Mouse (Mus musculus) ES-E14 (cell line): ENCODE measurements at regions not wholly inside any gene's neighbourhood (a gene's known extent, or its start where the extent isn't known, plus 50 kb on each side); places are given as distances from the start of the nearest gene placed in this dataset.
A peak's percentile ranks its signal among the peaks of the same experiment; 100 is the strongest.

Experiments used
- DNase-seq: peaks from one replicate; pipeline ENCODE4 v3.0.0-alpha.2; 2013; ENCODE audit warnings: low read depth, low spot score
- H3K27ac ChIP-seq: 2 replicates; pipeline ENCODE4 v1.5.1; 2012; ENCODE audit warnings: low read depth, mild to moderate bottlenecking, low read length, moderate library complexity, mixed read lengths; ENCODE audit not compliant: poor library complexity, insufficient read depth, severe bottlenecking
- H3K36me3 ChIP-seq: 2 replicates; pipeline ENCODE4 v1.6.1; 2012; ENCODE audit warnings: mild to moderate bottlenecking, low read length, moderate library complexity, mixed read lengths; ENCODE audit not compliant: control insufficient read depth, poor library complexity, insufficient read depth, severe bottlenecking
- H3K4me1 ChIP-seq, 2 experiments: fragments of 150-350 bp in 1 of 2; sonication (generic) in 1 of 2; 2 replicates each; pipeline ENCODE4 v1.6.1; 2012; ENCODE audit warnings: low read length in 2 of 2, mild to moderate bottlenecking in 1 of 2, mixed read lengths in 1 of 2; ENCODE audit not compliant: control insufficient read depth in 2 of 2, insufficient read depth in 2 of 2, poor library complexity in 1 of 2
- H3K4me3 ChIP-seq, 2 experiments: fragments of 150-350 bp in 1 of 2; sonication (generic) in 1 of 2; 2 replicates each; pipeline ENCODE4 v1.5.1; 2012; ENCODE audit warnings: low read length in 2 of 2, low read depth in 1 of 2, mild to moderate bottlenecking in 1 of 2, mixed read lengths in 1 of 2; ENCODE audit not compliant: insufficient read depth in 1 of 2, poor library complexity in 1 of 2, severe bottlenecking in 1 of 2
- H3K9ac ChIP-seq: 2 replicates; pipeline ENCODE4 v1.6.1; 2012; ENCODE audit warnings: low read depth, mild to moderate bottlenecking, low read length, mixed read lengths; ENCODE audit not compliant: poor library complexity, insufficient read depth, severe bottlenecking
- H3K9me3 ChIP-seq: fragments of 150-350 bp; sonication (generic); 2 replicates; pipeline ENCODE4 v1.6.1; 2012; ENCODE audit warnings: low read depth, mild to moderate bottlenecking, low read length; ENCODE audit not compliant: control insufficient read depth, insufficient read depth
- CHD2 ChIP-seq: IDR thresholded peaks from 2 replicates; pipeline ENCODE4 v1.6.1; 2014; ENCODE audit warnings: mild to moderate bottlenecking, low read depth, low read length, inconsistent platforms
- HCFC1 ChIP-seq: IDR thresholded peaks from 2 replicates; pipeline ENCODE4 v1.6.1; 2012; ENCODE audit warnings: low read length, inconsistent platforms, borderline replicate concordance; ENCODE audit not compliant: insufficient read depth
- MAFK ChIP-seq: IDR thresholded peaks from 2 replicates; pipeline ENCODE4 v1.6.1; 2014; ENCODE audit warnings: mild to moderate bottlenecking, low read depth, low read length, inconsistent platforms; ENCODE audit not compliant: insufficient read depth
- ZC3H11A ChIP-seq: IDR thresholded peaks from 2 replicates; pipeline ENCODE4 v1.6.1; 2012; ENCODE audit warnings: low read depth, mild to moderate bottlenecking, inconsistent platforms, low read length, borderline replicate concordance
- ZNF384 ChIP-seq: IDR thresholded peaks from 2 replicates; pipeline ENCODE4 v1.6.1; 2012; ENCODE audit warnings: low read depth, low read length, inconsistent platforms
- in situ Hi-C, 2 experiments: fragments of 600-800 bp; cut with MboI; formaldehyde crosslinking; loops; one replicate each; pipeline ENCODE4 v1.15.1; 2025; ENCODE audit warnings: low sequenced_read_pairs in 2 of 2, inconsistent platforms in 1 of 2; ENCODE audit not compliant: unreplicated experiment in 2 of 2

DNA sequence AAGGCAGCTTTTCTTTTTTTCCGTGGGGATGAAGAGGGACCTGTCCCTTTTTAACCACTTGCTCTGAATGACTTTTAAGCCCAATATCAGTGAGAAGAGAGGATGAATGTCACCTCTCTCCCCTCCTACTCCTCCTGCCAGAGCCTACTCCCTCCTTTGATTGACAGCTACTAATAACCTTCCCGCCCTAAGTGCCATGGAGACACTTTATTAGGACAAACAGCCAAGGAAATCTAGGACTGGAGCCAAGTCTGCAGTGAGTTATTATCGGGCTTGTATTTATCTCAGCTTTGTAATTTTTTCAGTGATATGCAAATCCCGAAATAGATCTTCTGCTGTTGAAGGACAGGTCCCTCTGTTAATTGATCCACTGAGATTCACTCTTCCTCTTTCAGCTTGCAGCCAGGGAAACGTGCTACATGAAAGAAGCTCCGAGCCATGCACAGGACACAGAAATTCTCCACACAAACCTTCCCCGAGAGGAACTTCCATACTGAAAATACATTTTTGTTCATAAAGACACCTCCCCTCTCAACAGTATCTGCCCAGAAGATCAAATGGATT is 625.8 kb downstream of the Tmem182 start:
- TF ChIP-seq MAFK: no peak
- TF ChIP-seq ZNF384: no peak
- H3K4me1 ChIP-seq: no peaks in the 10 kb centered on the region
- no peaks in the 10 kb centered on the region for H3K9me3 ChIP-seq
- H3K9ac ChIP-seq: no peak overlapping the region
- H3K27ac ChIP-seq: no peak overlapping the region
- H3K4me3 ChIP-seq: no peak overlapping the region
- in situ Hi-C loops: no loop called here
- no peaks in the 10 kb centered on the region for H3K36me3 ChIP-seq
- no peak for DNase-seq

DNA sequence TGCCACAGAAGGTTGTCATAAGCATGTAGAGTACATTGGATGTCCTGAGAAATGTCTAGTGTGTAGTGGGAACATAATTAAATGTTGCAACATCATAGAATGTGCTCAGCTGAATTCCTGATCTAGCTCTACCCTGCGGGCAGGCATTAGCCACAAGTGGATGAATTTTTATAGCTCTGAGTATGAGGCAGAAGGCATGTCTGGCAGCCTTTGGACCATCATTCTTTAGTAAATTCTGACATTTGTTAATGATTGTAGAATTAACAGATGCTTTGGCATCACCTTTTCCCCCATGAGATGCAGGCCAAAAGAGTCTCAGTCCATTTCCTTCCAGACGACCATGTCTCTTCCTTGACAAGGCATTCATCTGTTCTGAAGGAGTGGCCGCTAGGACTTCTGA is 630.0 kb downstream of the Tmem182 start:
- no peaks in the 10 kb centered on the region for H3K4me1 ChIP-seq
- H3K4me3 ChIP-seq: no peak overlapping the region
- no peak overlapping the region for H3K9ac ChIP-seq
- no peak for DNase-seq
- no peaks in the 10 kb centered on the region for H3K36me3 ChIP-seq
- in situ Hi-C loops: no loop called here
- TF ChIP-seq MAFK (no peak), HCFC1 (no peak), ZC3H11A (no peak), ZNF384 (no peak), CHD2 (no peak)
- H3K27ac ChIP-seq: no peak overlapping the region
- H3K9me3 ChIP-seq: no peaks in the 10 kb centered on the region

DNA sequence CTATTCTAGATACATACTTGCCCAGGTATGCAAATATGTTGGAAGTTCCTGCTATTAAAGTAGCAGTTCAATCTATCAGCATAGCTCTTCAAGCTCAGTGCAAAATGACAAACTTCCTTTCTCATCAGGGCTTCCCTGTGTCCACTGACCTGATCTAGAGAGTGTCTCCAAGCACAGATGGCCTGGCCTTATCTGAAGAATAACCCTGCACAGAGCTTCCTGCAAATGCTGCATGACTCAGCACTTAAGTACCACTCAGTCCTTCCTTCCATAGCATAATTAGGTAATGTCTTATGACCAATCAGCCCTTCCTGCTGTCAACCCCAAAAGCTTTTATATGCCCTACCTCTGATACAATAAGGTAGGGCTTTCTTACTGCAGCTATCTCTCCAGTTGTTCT is 644.6 kb downstream of the Tmem182 start:
- Histone ChIP-seq H3K4me1 (no peaks in the 10 kb centered on the region), H3K9ac (no peak overlapping the region), H3K27ac (no peak overlapping the region), H3K4me3 (no peak overlapping the region), H3K36me3 (no peaks in the 10 kb centered on the region), H3K9me3 (no peaks in the 10 kb centered on the region)
- no peak for TF ChIP-seq HCFC1
- TF ChIP-seq MAFK: 0 out of 2 replicates have a peak, but pooled peaks have one; percentile 30
- DNase-seq: no peak
- in situ Hi-C loops: no loop called here
